Mouse (Mus musculus): ENCODE data around the gene Tnfsf12. TPM values are rescaled to one million over a fixed set of nuclear protein-coding genes. Genes with fewer than 3 reads are reported as not detected.
"Not testable (repeated sequence)": the region's sequence is repeated elsewhere in the genome, so short reads cannot be mapped to it uniquely, and the experiment has no call there.

Gene Tnfsf12
- 12.0 and 13.6 TPM in 2 replicates for polyA plus RNA-seq (2015; fragmentation: Nextera tagmentation; extraction: Ambion mirVana)

- H3K4me3 ChIP-seq (ENCODE audit: low read depth, low read length), result peak within 1 kb of the TSS; percentile 64
- H3K27me3 ChIP-seq (replicated peaks; ENCODE audit: insufficient read depth, low read length), result no peaks in the 10 kb centered on the region
- H3K27ac ChIP-seq (ENCODE audit: low read length), result peak within 1 kb of the TSS; percentile 87
- 0 out of 2 replicates have a peak, but pooled peaks cover 6% of the 10 kb centered on the region for H3K36me3 ChIP-seq (ENCODE audit: insufficient read depth, low read length)
- H3K9me3 ChIP-seq (ENCODE audit: low read length), result no peaks in the 10 kb centered on the region
- peaks cover 7% of the 10 kb centered on the region; the same call in 1 of the 2 replicates for H3K4me1 ChIP-seq (ENCODE audit: insufficient read depth, low read depth, low read length)
- peak; percentile 85 for DNase-seq (ENCODE audit: low spot score)
- peak within 1 kb of the TSS; percentile 87 for H3K9ac ChIP-seq (replicated peaks; ENCODE audit: low read depth)
- ATAC-seq, result peak; percentile 87
- WGBS, result 3% methylated on average over 28 of the region's 41 CpGs
- TF ChIP-seq EP300 (IDR thresholded peaks at IDR 0.05) (no peak), CTCF (IDR thresholded peaks at IDR 0.05) (peak; percentile 53)
- H3K4me2 ChIP-seq (replicated peaks; ENCODE audit: low read depth, low read length), result peak within 1 kb of the TSS; percentile 85
These were observed at the start of gene Tnfsf12, which contains the start of gene Tnfsfm13 for GRCm38 (mm10) chr11:69695361-69696181. Tnfsf12 (minus strand) TSS chr11:69695849. Tnfsfm13 (minus strand) TSS chr11:69696098.

- H3K4me2 ChIP-seq (replicated peaks; ENCODE audit: low read depth, low read length); H3K4me1 ChIP-seq (ENCODE audit: insufficient read depth, low read depth, low read length); H3K9ac ChIP-seq (replicated peaks; ENCODE audit: low read depth); ATAC-seq; DNase-seq (ENCODE audit: low spot score); H3K27ac ChIP-seq (ENCODE audit: low read length); H3K4me3 ChIP-seq (ENCODE audit: low read depth, low read length); H3K27me3 ChIP-seq (replicated peaks; ENCODE audit: insufficient read depth, low read length); H3K9me3 ChIP-seq (ENCODE audit: low read length): not testable (repeated sequence)
- H3K36me3 ChIP-seq (ENCODE audit: insufficient read depth, low read length), result peaks cover 28% of the 10 kb centered on the region
- 65% methylated on average over 3 of the region's 3 CpGs for WGBS
- peak; percentile 46 for TF ChIP-seq CTCF (IDR thresholded peaks at IDR 0.05)
These were observed 35.8 kb upstream of the Tnfsf12 start for GRCm38 (mm10) chr11:69731408-69731807.

DNA sequence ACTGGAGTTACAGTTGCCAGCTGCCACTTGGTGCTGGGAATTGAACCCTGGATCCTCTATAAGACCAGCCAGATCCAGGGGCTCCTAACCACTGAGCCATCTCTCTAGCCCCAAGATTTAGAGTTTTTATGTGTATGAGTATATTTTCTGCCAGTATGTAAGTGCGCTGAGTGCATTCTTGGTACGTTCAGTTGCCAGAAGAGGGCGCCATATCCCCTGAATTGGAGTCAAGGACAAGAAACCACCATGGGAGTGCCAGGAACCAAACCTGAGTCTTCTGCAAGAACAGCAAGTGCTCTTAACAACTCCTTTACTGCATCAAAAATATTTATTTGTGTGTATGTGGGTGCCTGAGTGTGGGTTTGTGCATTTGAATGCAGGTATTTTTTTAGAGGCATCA is 33.4 kb upstream of the Tnfsf12 start:
- ATAC-seq, result peak; percentile 25; the same call in 1 of the 2 replicates
- H3K9me3 ChIP-seq (ENCODE audit: low read length), result no peaks in the 10 kb centered on the region
- no peak overlapping the region for H3K4me3 ChIP-seq (ENCODE audit: low read depth, low read length)
- H3K36me3 ChIP-seq (ENCODE audit: insufficient read depth, low read length), result peaks cover 5% of the 10 kb centered on the region; the same call in 1 of the 2 replicates
- 27% methylated on average over 3 of the region's 3 CpGs for WGBS
- H3K27me3 ChIP-seq (replicated peaks; ENCODE audit: insufficient read depth, low read length), result no peaks in the 10 kb centered on the region
- no peak overlapping the region for H3K4me2 ChIP-seq (replicated peaks; ENCODE audit: low read depth, low read length)
- no peak overlapping the region for H3K9ac ChIP-seq (replicated peaks; ENCODE audit: low read depth)
- H3K27ac ChIP-seq (ENCODE audit: low read length), result no peak overlapping the region
- TF ChIP-seq CTCF (IDR thresholded peaks at IDR 0.05) (peak; percentile 72), EP300 (IDR thresholded peaks at IDR 0.05) (no peak)
- no peaks in the 10 kb centered on the region for H3K4me1 ChIP-seq (ENCODE audit: insufficient read depth, low read depth, low read length)
- peak; percentile 74 for DNase-seq (ENCODE audit: low spot score)

DNA sequence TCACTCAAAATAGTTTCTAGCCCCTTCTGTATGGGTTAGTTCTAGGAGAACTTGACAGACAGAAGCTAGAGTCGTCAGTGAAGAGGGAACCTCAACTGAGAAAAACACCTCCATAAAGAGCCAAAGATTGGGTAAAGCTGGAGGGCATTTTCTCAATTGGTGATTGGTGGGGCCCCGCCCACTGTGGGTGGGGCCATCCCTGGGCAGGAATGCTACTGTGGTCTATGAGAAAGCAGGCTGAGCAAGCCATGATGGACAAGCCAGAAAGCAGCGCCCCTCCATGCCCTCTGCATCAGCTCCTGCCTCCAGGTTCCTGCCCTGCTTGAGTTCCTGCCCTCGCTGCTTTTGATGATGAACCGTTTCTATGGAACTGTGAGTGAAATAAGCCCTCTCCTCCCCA is 30.3 kb upstream of the Tnfsf12 start:
- 29% methylated on average over 5 of the region's 5 CpGs for WGBS

GRCm38 (mm10) chr11:69723074-69723473 is 27.4 kb upstream of the Tnfsf12 start:
- WGBS, result 35% methylated on average over 2 of the region's 2 CpGs
- no peaks in the 10 kb centered on the region for H3K36me3 ChIP-seq (ENCODE audit: insufficient read depth, low read length)
- H3K27me3 ChIP-seq (replicated peaks; ENCODE audit: insufficient read depth, low read length), result no peaks in the 10 kb centered on the region
- no peak overlapping the region for H3K9ac ChIP-seq (replicated peaks; ENCODE audit: low read depth)
- ATAC-seq (no peak), DNase-seq (ENCODE audit: low spot score) (no peak)
- no peaks in the 10 kb centered on the region for H3K9me3 ChIP-seq (ENCODE audit: low read length)
- H3K4me3 ChIP-seq (ENCODE audit: low read depth, low read length), result no peak overlapping the region
- H3K4me2 ChIP-seq (replicated peaks; ENCODE audit: low read depth, low read length), result no peak overlapping the region
- TF ChIP-seq CTCF (IDR thresholded peaks at IDR 0.05), result no peak
- H3K27ac ChIP-seq (ENCODE audit: low read length), result no peak overlapping the region
- H3K4me1 ChIP-seq (ENCODE audit: insufficient read depth, low read depth, low read length), result no peaks in the 10 kb centered on the region

More for the DNA sequence above, 30.3 kb upstream of the Tnfsf12 start:
- peak; percentile 13 for DNase-seq (ENCODE audit: low spot score)
- no peaks in the 10 kb centered on the region for H3K4me1 ChIP-seq (ENCODE audit: insufficient read depth, low read depth, low read length)
- no peak overlapping the region for H3K27ac ChIP-seq (ENCODE audit: low read length)
- no peaks in the 10 kb centered on the region for H3K27me3 ChIP-seq (replicated peaks; ENCODE audit: insufficient read depth, low read length)
- H3K9ac ChIP-seq (replicated peaks; ENCODE audit: low read depth), result no peak overlapping the region
- ATAC-seq, result no peak
- no peaks in the 10 kb centered on the region for H3K9me3 ChIP-seq (ENCODE audit: low read length)
- TF ChIP-seq EP300 (IDR thresholded peaks at IDR 0.05) (no peak), CTCF (IDR thresholded peaks at IDR 0.05) (no peak)
- no peak overlapping the region for H3K4me2 ChIP-seq (replicated peaks; ENCODE audit: low read depth, low read length)
- H3K4me3 ChIP-seq (ENCODE audit: low read depth, low read length), result no peak overlapping the region
- H3K36me3 ChIP-seq (ENCODE audit: insufficient read depth, low read length), result no peaks in the 10 kb centered on the region

GRCm38 (mm10) chr11:69720852-69721251 is 25.2 kb upstream of the Tnfsf12 start:
- TF ChIP-seq CTCF (IDR thresholded peaks at IDR 0.05) (no peak), EP300 (IDR thresholded peaks at IDR 0.05) (no peak)
- WGBS, result 45% methylated on average over 6 of the region's 6 CpGs
- no peaks in the 10 kb centered on the region for H3K9me3 ChIP-seq (ENCODE audit: low read length)
- peak; percentile 53; the same call in 1 of the 2 replicates for ATAC-seq
- no peak overlapping the region for H3K4me2 ChIP-seq (replicated peaks; ENCODE audit: low read depth, low read length)
- H3K4me1 ChIP-seq (ENCODE audit: insufficient read depth, low read depth, low read length), result no peaks in the 10 kb centered on the region
- H3K27ac ChIP-seq (ENCODE audit: low read length), result no peak overlapping the region
- no peak overlapping the region for H3K9ac ChIP-seq (replicated peaks; ENCODE audit: low read depth)
- H3K27me3 ChIP-seq (replicated peaks; ENCODE audit: insufficient read depth, low read length), result no peaks in the 10 kb centered on the region
- H3K36me3 ChIP-seq (ENCODE audit: insufficient read depth, low read length), result no peaks in the 10 kb centered on the region
- peak; percentile 51 for DNase-seq (ENCODE audit: low spot score)
- no peak overlapping the region for H3K4me3 ChIP-seq (ENCODE audit: low read depth, low read length)
